Mouse (Mus musculus) kidney, postnatal 14 days (tissue): ENCODE measurements around the gene Cyp27a1.

Experiments
- DNase-seq: peaks from one replicate; pipeline ENCODE4 v3.0.0; 2022; ENCODE audit warnings: mixed read lengths

Gene Cyp27a1

GRCm38 (mm10) chr1:74774062-74774461, 60.7 kb downstream of the Cyp27a1 start:
- DNase-seq = no peak

- DNase-seq = no peak
These were observed 62.4 kb downstream of the Cyp27a1 start for GRCm38 (mm10) chr1:74775816-74776215.

GRCm38 (mm10) chr1:74778934-74779486, 65.6 kb downstream of the Cyp27a1 start:
- no peak for DNase-seq

- no peak for DNase-seq
These were observed 68.7 kb downstream of the Cyp27a1 start for GRCm38 (mm10) chr1:74782045-74782444.

GRCm38 (mm10) chr1:74783554-74783953, 70.2 kb downstream of the Cyp27a1 start:
- no peak for DNase-seq

GRCm38 (mm10) chr1:74784041-74784759, 70.8 kb downstream of the Cyp27a1 start:
- DNase-seq = peak; percentile 65
